Mouse (Mus musculus) myocyte (in vitro differentiated cells): ENCODE measurements at regions not wholly inside any gene's neighbourhood (a gene's known extent, or its start where the extent isn't known, plus 50 kb on each side); places are given as distances from the start of the nearest gene placed in this dataset.

Experiments
- H3K27me3 ChIP-seq: one replicate; pipeline ENCODE4 v1.6.1; 2011; ENCODE audit not compliant: control insufficient read depth, insufficient read depth, insufficient read length
- H3K36me3 ChIP-seq: one replicate; pipeline ENCODE4 v1.6.1; 2011; ENCODE audit not compliant: control insufficient read depth, insufficient read depth
- H3K4me2 ChIP-seq: one replicate; pipeline ENCODE4 v1.6.1; 2011; ENCODE audit warnings: low read depth, control low read depth
- H3K4me3 ChIP-seq: one replicate; pipeline ENCODE4 v1.5.1; 2011; ENCODE audit warnings: mild to moderate bottlenecking, control low read depth, moderate library complexity
- H3K79me2 ChIP-seq: one replicate; pipeline ENCODE4 v1.6.1; 2011; ENCODE audit not compliant: control insufficient read depth, insufficient read depth
- H3ac ChIP-seq: one replicate; pipeline ENCODE4 v1.6.1; 2011; ENCODE audit not compliant: control insufficient read depth, insufficient read length
- CEBPB ChIP-seq: IDR thresholded peaks from 2 replicates; pipeline ENCODE4 v1.6.1; 2011; ENCODE audit warnings: mild to moderate bottlenecking, moderate library complexity; ENCODE audit not compliant: poor library complexity, insufficient read depth, severe bottlenecking
- E2F4 ChIP-seq: IDR thresholded peaks from one replicate; pipeline ENCODE4 v1.6.1; 2011; ENCODE audit warnings: mild to moderate bottlenecking, control low read depth, moderate library complexity; ENCODE audit not compliant: insufficient read depth
- MAX ChIP-seq: IDR thresholded peaks from one replicate; pipeline ENCODE4 v1.6.1; 2011; ENCODE audit warnings: low read depth, mild to moderate bottlenecking, control low read depth
- MYOD1 ChIP-seq, 3 experiments: IDR thresholded peaks; one replicate each; pipeline ENCODE4 v1.6.1; 2011; ENCODE audit warnings: control low read depth in 2 of 3, low read depth in 2 of 3, mild to moderate bottlenecking in 2 of 3, moderate library complexity in 1 of 3; ENCODE audit not compliant: insufficient read length in 2 of 3, control insufficient read depth in 1 of 3
- MYOG ChIP-seq, 3 experiments: IDR thresholded peaks; one replicate each; pipeline ENCODE4 v1.6.1; 2011; ENCODE audit warnings: control low read depth in 2 of 3, low read depth in 2 of 3, mild to moderate bottlenecking in 2 of 3; ENCODE audit not compliant: insufficient read length in 2 of 3, control insufficient read depth in 1 of 3, insufficient read depth in 1 of 3
- POLR2A ChIP-seq: IDR thresholded peaks from one replicate; pipeline ENCODE4 v1.6.1; 2011; ENCODE audit warnings: low read depth, mild to moderate bottlenecking, control low read depth, moderate library complexity; ENCODE audit not compliant: insufficient read length
- POLR2AphosphoS2 ChIP-seq: IDR thresholded peaks from one replicate; pipeline ENCODE4 v1.6.1; 2011; ENCODE audit warnings: low read depth, control low read depth; ENCODE audit not compliant: insufficient read length
- REST ChIP-seq: IDR thresholded peaks from one replicate; pipeline ENCODE4 v1.6.1; 2011; ENCODE audit warnings: mild to moderate bottlenecking, control low read depth, moderate library complexity; ENCODE audit not compliant: insufficient read depth, insufficient read length
- SRF ChIP-seq: IDR thresholded peaks from one replicate; pipeline ENCODE4 v1.6.1; 2011; ENCODE audit warnings: low read depth; ENCODE audit not compliant: control insufficient read depth, insufficient read length
- TCF12 ChIP-seq: IDR thresholded peaks from one replicate; pipeline ENCODE4 v1.6.1; 2011; ENCODE audit warnings: mild to moderate bottlenecking, control low read depth; ENCODE audit not compliant: poor library complexity, insufficient read depth, severe bottlenecking
- TCF3 ChIP-seq: IDR thresholded peaks from one replicate; pipeline ENCODE4 v1.6.1; 2011; ENCODE audit warnings: low read depth, control low read depth; ENCODE audit not compliant: insufficient read length
- USF1 ChIP-seq: IDR thresholded peaks from one replicate; pipeline ENCODE4 v1.6.1; 2011; ENCODE audit warnings: low read depth, mild to moderate bottlenecking, control low read depth, moderate library complexity

- Histone ChIP-seq H3ac (no peak overlapping the region), H3K4me2 (no peak overlapping the region), H3K4me3 (no peak overlapping the region), H3K36me3 (no peaks in the 10 kb centered on the region), H3K27me3 (no peaks in the 10 kb centered on the region), H3K79me2 (no peaks in the 10 kb centered on the region)
- no peak for TF ChIP-seq CEBPB
- TF ChIP-seq MAX, result no peak
- no peak for TF ChIP-seq POLR2A
- no peak for TF ChIP-seq SRF
- no peak for TF ChIP-seq MYOG (IDR thresholded peaks at IDR 0.05; ENCODE audit: control insufficient read depth in 1 of 3, insufficient read depth in 1 of 3, insufficient read length in 2 of 3, low read depth in 2 of 3)
- TF ChIP-seq USF1, result no peak
- TF ChIP-seq POLR2AphosphoS2, result no peak
- no peak for TF ChIP-seq TCF12
- no peak for TF ChIP-seq E2F4
- TF ChIP-seq TCF3, result no peak
- no peak for TF ChIP-seq REST
- no peak for TF ChIP-seq MYOD1 (IDR thresholded peaks at IDR 0.05; ENCODE audit: control insufficient read depth in 1 of 3, insufficient read length in 2 of 3, low read depth in 2 of 3)
Measured at GRCm38 (mm10) chr17:64528476-64528875, 72.1 kb upstream of the Man2a1 start.

GRCm38 (mm10) chr17:64529296-64529994 lies 71.1 kb upstream of the Man2a1 start:
- no peak overlapping the region for H3K4me2 ChIP-seq
- no peaks in the 10 kb centered on the region for H3K36me3 ChIP-seq

DNA sequence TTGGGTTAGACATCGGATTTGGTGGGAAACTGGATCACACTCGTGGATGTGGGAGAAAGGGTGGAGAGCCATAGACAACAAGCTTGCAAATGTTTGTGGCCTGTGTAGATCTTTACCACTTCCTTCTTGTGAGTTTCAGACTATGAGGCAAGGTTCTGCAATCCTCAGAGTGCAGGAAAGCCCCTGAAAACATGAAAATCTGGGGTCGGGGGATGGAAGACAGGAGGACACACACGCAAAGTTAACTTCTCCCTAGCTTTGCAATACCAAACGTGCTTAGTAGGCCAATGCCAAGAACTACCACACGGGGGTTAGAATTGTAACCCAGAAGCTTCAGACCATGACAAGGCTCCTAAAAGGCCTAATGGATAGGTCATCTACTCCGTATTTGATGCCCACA lies 69.4 kb upstream of the Man2a1 start:
- Histone ChIP-seq H3K27me3 (no peaks in the 10 kb centered on the region), H3K4me2 (no peak overlapping the region), H3K79me2 (no peaks in the 10 kb centered on the region), H3K36me3 (no peaks in the 10 kb centered on the region), H3ac (no peak overlapping the region), H3K4me3 (no peak overlapping the region)
- TF ChIP-seq MYOD1 (IDR thresholded peaks at IDR 0.05; ENCODE audit: control insufficient read depth in 1 of 3, insufficient read length in 2 of 3, low read depth in 2 of 3) (no peak), MYOG (IDR thresholded peaks at IDR 0.05; ENCODE audit: control insufficient read depth in 1 of 3, insufficient read depth in 1 of 3, insufficient read length in 2 of 3, low read depth in 2 of 3) (no peak), CEBPB (no peak), TCF3 (no peak), USF1 (no peak), TCF12 (no peak)

More at GRCm38 (mm10) chr17:64529296-64529994, 71.1 kb upstream of the Man2a1 start:
- Histone ChIP-seq H3K4me3 (no peak overlapping the region), H3K79me2 (no peaks in the 10 kb centered on the region), H3ac (no peak overlapping the region), H3K27me3 (no peaks in the 10 kb centered on the region)
- no peak for TF ChIP-seq USF1
- TF ChIP-seq POLR2AphosphoS2, result no peak
- no peak for TF ChIP-seq POLR2A
- no peak for TF ChIP-seq MYOG (IDR thresholded peaks at IDR 0.05; ENCODE audit: control insufficient read depth in 1 of 3, insufficient read depth in 1 of 3, insufficient read length in 2 of 3, low read depth in 2 of 3)
- TF ChIP-seq MAX, result no peak
- no peak for TF ChIP-seq TCF12
- no peak for TF ChIP-seq MYOD1 (IDR thresholded peaks at IDR 0.05; ENCODE audit: control insufficient read depth in 1 of 3, insufficient read length in 2 of 3, low read depth in 2 of 3)
- TF ChIP-seq CEBPB, result no peak
- no peak for TF ChIP-seq SRF
- no peak for TF ChIP-seq TCF3
- no peak for TF ChIP-seq E2F4
- no peak for TF ChIP-seq REST

DNA sequence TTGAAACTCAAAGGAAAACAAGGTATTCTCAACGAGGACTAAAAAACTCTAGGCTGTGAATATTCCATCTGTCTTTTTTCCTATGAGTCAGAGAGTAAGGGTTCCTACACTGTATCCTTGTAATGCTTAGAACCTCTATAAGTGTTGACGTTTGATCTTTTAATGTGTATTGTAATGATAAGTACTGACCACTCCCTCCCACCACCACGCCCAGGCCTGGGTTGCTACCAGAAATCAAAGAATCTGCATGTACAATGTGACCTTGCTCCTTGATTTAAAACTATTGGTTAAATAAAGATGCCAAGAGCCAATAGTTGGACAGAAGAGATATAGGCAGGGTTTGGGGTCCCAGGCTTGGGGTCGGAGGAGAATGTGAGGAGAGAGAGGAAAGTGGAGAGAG lies 66.2 kb upstream of the Man2a1 start:
- Histone ChIP-seq H3K4me2 (no peak overlapping the region), H3K4me3 (no peak overlapping the region), H3K79me2 (no peaks in the 10 kb centered on the region), H3K36me3 (no peaks in the 10 kb centered on the region), H3ac (no peak overlapping the region), H3K27me3 (no peaks in the 10 kb centered on the region)
- TF ChIP-seq USF1 (no peak), REST (no peak)

- Histone ChIP-seq H3K36me3 (no peaks in the 10 kb centered on the region), H3K4me2 (no peak overlapping the region), H3K27me3 (no peaks in the 10 kb centered on the region), H3K79me2 (no peaks in the 10 kb centered on the region), H3ac (no peak overlapping the region), H3K4me3 (no peak overlapping the region)
- TF ChIP-seq SRF (no peak), POLR2A (no peak), E2F4 (no peak), TCF3 (no peak), MYOD1 (IDR thresholded peaks at IDR 0.05; ENCODE audit: control insufficient read depth in 1 of 3, insufficient read length in 2 of 3, low read depth in 2 of 3) (no peak), POLR2AphosphoS2 (no peak), REST (no peak), CEBPB (no peak), TCF12 (no peak)
Measured at GRCm38 (mm10) chr17:64538520-64538953, 62.0 kb upstream of the Man2a1 start.
